Mouse (Mus musculus) spleen, postnatal 4 days (tissue): Measurements from ENCODE around the gene Gm42421.

Experiments
- DNase-seq, 2 experiments: peaks; one replicate each; pipeline ENCODE4 v3.0.0; 2022; ENCODE audit warnings: low spot score in 2 of 2

Gene Gm42421

GRCm38 (mm10) chr5:143927875-143928274 is at the start of gene Gm42421:
Gene Gm42421 (plus strand): TSS chr5:143928175.
- DNase-seq = no peak

GRCm38 (mm10) chr5:143885274-143885673 is 42.7 kb upstream of the Gm42421 start:
- no peak for DNase-seq

GRCm38 (mm10) chr5:143890741-143891140 is 37.2 kb upstream of the Gm42421 start:
- no peak for DNase-seq

- no peak for DNase-seq
These were observed 35.6 kb upstream of the Gm42421 start for GRCm38 (mm10) chr5:143892255-143892886.

- no peak for DNase-seq
These were observed 34.6 kb upstream of the Gm42421 start for GRCm38 (mm10) chr5:143893396-143893795.

GRCm38 (mm10) chr5:143897635-143898330 is 30.2 kb upstream of the Gm42421 start, which contains the start of gene Ankrd61:
Gene Ankrd61 (minus strand): TSS chr5:143897685.
- DNase-seq = no peak

GRCm38 (mm10) chr5:143902111-143902510 is 25.9 kb upstream of the Gm42421 start:
- DNase-seq = no peak

- DNase-seq = no peak
These were observed 24.2 kb upstream of the Gm42421 start for GRCm38 (mm10) chr5:143903813-143904212.

- DNase-seq = no peak
These were observed 21.5 kb upstream of the Gm42421 start for GRCm38 (mm10) chr5:143906429-143906828.

- no peak for DNase-seq
These were observed 19.0 kb upstream of the Gm42421 start for GRCm38 (mm10) chr5:143908926-143909325.

- peak; percentile 93 for DNase-seq
These were observed 18.3 kb upstream of the Gm42421 start, which contains the start of the genes Aimp2 and Pms2 for GRCm38 (mm10) chr5:143909417-143910400. Gene Aimp2 (minus strand): TSS chr5:143909847. Gene Pms2 (plus strand): TSS chr5:143909964.

- no peak for DNase-seq
These were observed 11.8 kb upstream of the Gm42421 start for GRCm38 (mm10) chr5:143916221-143916620.

GRCm38 (mm10) chr5:143917418-143917817 is 10.6 kb upstream of the Gm42421 start:
- peak; percentile 56 to 74 for DNase-seq

GRCm38 (mm10) chr5:143918120-143918519 is 9.9 kb upstream of the Gm42421 start:
- no peak for DNase-seq

- peak in 1 of 2 experiments; percentile 41 for DNase-seq
These were observed 3.1 kb upstream of the Gm42421 start for GRCm38 (mm10) chr5:143924781-143925452.

GRCm38 (mm10) chr5:143929291-143929690 is 1.3 kb downstream of the Gm42421 start:
- DNase-seq = no peak

GRCm38 (mm10) chr5:143930656-143931055 is 2.7 kb downstream of the Gm42421 start:
- no peak for DNase-seq

GRCm38 (mm10) chr5:143931863-143932580 is 4.0 kb downstream of the Gm42421 start:
- peak in 1 of 2 experiments; percentile 46 for DNase-seq

- DNase-seq = peak in 1 of 2 experiments; percentile 55
These were observed 4.9 kb downstream of the Gm42421 start, which contains the start of gene Rsph10b for GRCm38 (mm10) chr5:143932831-143933230. Gene Rsph10b (plus strand): TSS chr5:143933035.

GRCm38 (mm10) chr5:143933414-143933813 is 5.4 kb downstream of the Gm42421 start:
- peak in 1 of 2 experiments; percentile 54 for DNase-seq
